Comparison of ENCODE assay signal across 17 mouse cellular contexts in the genomic region with DNA sequence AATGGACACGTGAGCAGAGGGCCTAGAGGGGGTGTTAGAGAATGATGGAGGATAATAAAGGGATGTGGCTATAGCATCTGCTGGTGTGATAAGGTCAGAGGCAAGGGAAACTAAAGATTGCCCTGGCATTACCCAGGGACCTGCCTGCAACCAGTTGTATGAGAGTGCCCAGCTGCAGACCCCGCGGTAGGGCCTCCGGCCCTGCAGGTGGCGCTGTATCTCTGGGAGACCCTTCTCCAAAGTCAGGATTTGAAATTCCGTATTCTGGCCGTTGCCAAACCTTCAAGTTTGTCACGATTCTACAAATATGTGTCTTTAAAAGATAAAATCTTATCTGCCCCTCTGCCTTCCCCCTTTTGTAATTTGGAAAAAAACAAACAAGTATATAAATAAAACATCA. TPM values are rescaled to one million over a fixed set of nuclear protein-coding genes. Genes with fewer than 3 reads are reported as not detected.
DNase-seq lines count a peak whose midpoint lies in the region; ATAC-seq and TF ChIP-seq lines count a peak whose summit lies in the region.
"Had no signal": no experiment of that assay in that cellular context is flagged by ENCODE, and none has a peak within 500 bp of the region (broad histone marks: within the 10 kb centered on the region; RNA-seq: fewer than 3 reads in every experiment).

No protein-coding gene starts in this region.

- no peak for DNase-seq in liver, embryonic 14.5 days (ENCODE audit: low read depth in 3 of 3, low spot score in 3 of 3)
- DNase-seq in liver, result no peak
- peak; percentile 43 for DNase-seq in 416B (ENCODE audit: low read depth)
- DNase-seq in embryonic facial prominence, embryonic 10.5 days (ENCODE audit: low spot score), result peak; percentile 30
- DNase-seq in hindbrain, embryonic 14.5 days (ENCODE audit: low spot score), result no peak
- no peak for DNase-seq in frontal cortex, postnatal 10 days (ENCODE audit: low spot score in 2 of 2)
- DNase-seq: adrenal gland, postnatal 14 days; heart, postnatal 14 days; kidney, adult 9 months; lung, postnatal 4 days; midbrain, embryonic 14.5 days; spleen, adult 18-20 months; thymus, adult 18-20 months had no signal

- ATAC-seq in liver, embryonic 14.5 days (ENCODE audit: insufficient read depth), result no peak
- ATAC-seq in hindbrain, embryonic 14.5 days (ENCODE audit: low FRiP score), result no peak
- ATAC-seq in frontal cortex, adult (ENCODE audit: low TSS enrichment), result no peak
- ATAC-seq: hindbrain, embryonic 16.5 days had no signal

- TF ChIP-seq EP300 in liver, embryonic 14.5 days (IDR thresholded peaks at IDR 0.05; ENCODE audit: low read depth), result no peak
- TF ChIP-seq EP300 in ES-Bruce4 (IDR thresholded peaks at IDR 0.05; ENCODE audit: insufficient read depth, low read depth, low read length), result no peak

- H3K9ac ChIP-seq in liver, embryonic 14.5 days (replicated peaks), result no peak overlapping the region
- H3K9ac ChIP-seq in ES-Bruce4 (ENCODE audit: low read depth, poor library complexity, severe bottlenecking), result no peak overlapping the region
- H3K9ac ChIP-seq in hindbrain, embryonic 14.5 days, result no peak overlapping the region
- H3K9ac ChIP-seq: limb, embryonic 15.5 days had no signal

- H3K9me3 ChIP-seq in liver, embryonic 14.5 days (ENCODE audit: control insufficient read depth, low read length), result no peaks in the 10 kb centered on the region
- no peaks in the 10 kb centered on the region; the same call in 1 of the 2 replicates for H3K9me3 ChIP-seq in ES-Bruce4 (replicated peaks; ENCODE audit: control insufficient read depth, insufficient read depth, low read length, poor library complexity, severe bottlenecking)
- H3K9me3 ChIP-seq in embryonic facial prominence, embryonic 10.5 days, result no peaks in the 10 kb centered on the region
- H3K9me3 ChIP-seq in hindbrain, embryonic 14.5 days (ENCODE audit: control insufficient read depth, low read length), result no peaks in the 10 kb centered on the region
- H3K9me3 ChIP-seq: limb, embryonic 15.5 days had no signal

- no peaks in the 10 kb centered on the region for H3K4me1 ChIP-seq in liver, embryonic 14.5 days (replicated peaks; ENCODE audit: control insufficient read depth in 2 of 2, insufficient read depth in 2 of 2, low read length in 1 of 2)
- no peaks in the 10 kb centered on the region for H3K4me1 ChIP-seq in ES-Bruce4 (ENCODE audit: control insufficient read depth, insufficient read depth, low read length)
- no peaks in the 10 kb centered on the region for H3K4me1 ChIP-seq in embryonic facial prominence, embryonic 10.5 days
- no peaks in the 10 kb centered on the region for H3K4me1 ChIP-seq in hindbrain, embryonic 14.5 days (replicated peaks; ENCODE audit: control insufficient read depth, insufficient read depth, low read length)
- H3K4me1 ChIP-seq: limb, embryonic 15.5 days had no signal

- no peak overlapping the region for H3K4me3 ChIP-seq in liver, embryonic 14.5 days (ENCODE audit: insufficient read depth in 1 of 2, low read depth in 2 of 2, low read length in 2 of 2)
- no peak overlapping the region for H3K4me3 ChIP-seq in ES-Bruce4 (ENCODE audit: low read depth, low read length)
- no peak overlapping the region for H3K4me3 ChIP-seq in embryonic facial prominence, embryonic 10.5 days
- H3K4me3 ChIP-seq in hindbrain, embryonic 14.5 days (replicated peaks; ENCODE audit: low read length), result no peak overlapping the region
- H3K4me3 ChIP-seq: limb, embryonic 15.5 days had no signal

- H3K36me3 ChIP-seq in liver, embryonic 14.5 days (replicated peaks; ENCODE audit: control insufficient read depth, insufficient read depth, low read depth), result no peaks in the 10 kb centered on the region
- H3K36me3 ChIP-seq in ES-Bruce4 (ENCODE audit: control insufficient read depth, insufficient read depth, low read length, poor library complexity, severe bottlenecking), result no peaks in the 10 kb centered on the region
- no peaks in the 10 kb centered on the region for H3K36me3 ChIP-seq in embryonic facial prominence, embryonic 10.5 days (replicated peaks)
- no peaks in the 10 kb centered on the region for H3K36me3 ChIP-seq in hindbrain, embryonic 14.5 days (replicated peaks; ENCODE audit: control insufficient read depth, insufficient read depth)
- H3K36me3 ChIP-seq: limb, embryonic 15.5 days had no signal

- peak; percentile 38; the same call in 1 of the 2 replicates for TF ChIP-seq CTCF in liver, embryonic 14.5 days (IDR thresholded peaks at IDR 0.05; ENCODE audit: low read depth)
- TF ChIP-seq CTCF in ES-Bruce4 (IDR thresholded peaks at IDR 0.05; ENCODE audit: low read depth, low read length), result peak; percentile 52

- H3K27me3 ChIP-seq in liver, embryonic 14.5 days (ENCODE audit: control insufficient read depth, insufficient read depth, low read length), result peaks cover under 1% of the 10 kb centered on the region; the same call in 1 of the 2 replicates
- H3K27me3 ChIP-seq in ES-Bruce4 (ENCODE audit: control insufficient read depth, insufficient read depth, low read length, poor library complexity, severe bottlenecking), result no peaks in the 10 kb centered on the region
- H3K27me3 ChIP-seq in embryonic facial prominence, embryonic 10.5 days (replicated peaks; ENCODE audit: low read depth, poor library complexity, severe bottlenecking), result peaks cover 10% of the 10 kb centered on the region
- H3K27me3 ChIP-seq in hindbrain, embryonic 14.5 days (ENCODE audit: control insufficient read depth, insufficient read depth, low read length), result peaks cover 8% of the 10 kb centered on the region; the same call in 1 of the 2 replicates

- TF ChIP-seq POLR2A in ES-Bruce4 (IDR thresholded peaks at IDR 0.05; ENCODE audit: insufficient read depth, low read length), result no peak

- no peak overlapping the region for H3K4me2 ChIP-seq in liver, embryonic 14.5 days (ENCODE audit: low read depth)
- H3K4me2 ChIP-seq in hindbrain, embryonic 14.5 days (replicated peaks), result no peak overlapping the region
- H3K4me2 ChIP-seq: limb, embryonic 15.5 days had no signal

- H3K27ac ChIP-seq in liver, embryonic 14.5 days, result no peak overlapping the region
- H3K27ac ChIP-seq in ES-Bruce4 (ENCODE audit: insufficient read depth, low read length), result no peak overlapping the region
- no peak overlapping the region for H3K27ac ChIP-seq in embryonic facial prominence, embryonic 10.5 days (replicated peaks)
- H3K27ac ChIP-seq in hindbrain, embryonic 14.5 days, result no peak overlapping the region
- H3K27ac ChIP-seq: limb, embryonic 15.5 days had no signal

- 61% methylated on average over 8 of the region's 8 CpGs for WGBS in liver, embryonic 14.5 days (ENCODE audit: insufficient replicate concordance)
- 81% methylated on average over 8 of the region's 8 CpGs for WGBS in embryonic facial prominence, embryonic 10.5 days
- WGBS in hindbrain, embryonic 14.5 days, result 81% methylated on average over 8 of the region's 8 CpGs

RNA-seq across cellular contexts. Expression of gene Scnn1b, which starts 5.9 kb away (rescaled TPM):
- 0.01 TPM in 1 of 2 replicates, not detected in the other for polyA plus RNA-seq in liver, embryonic 14.5 days (2012; rRNA removed)
- polyA plus RNA-seq in liver, embryonic 14.5 days (2014; fragmentation: Nextera tagmentation; extraction: Ambion mirVana), result not detected in 2 replicates
- not detected in 2 replicates for polyA plus RNA-seq in ES-Bruce4 (2011; ENCODE audit: insufficient read depth, insufficient read length, low read depth, missing spikeins)
- 0.45 and 1.3 TPM in 2 replicates for polyA plus RNA-seq in embryonic facial prominence, embryonic 10.5 days (2016; fragmentation: Nextera tagmentation; extraction: Ambion mirVana)
- 0.08 and 0.26 TPM in 2 replicates for polyA plus RNA-seq in hindbrain, embryonic 14.5 days (2014; fragmentation: Nextera tagmentation; extraction: Ambion mirVana)

Comparison
In these comparisons a context has a peak if more than half of its experiments do, and no peak if none do; other contexts are left out.
1. DNase-seq: peak in 416B (single experiment) and embryonic facial prominence, embryonic 10.5 days (single experiment); none in liver, embryonic 14.5 days (0 of 3), liver (single experiment), hindbrain, embryonic 14.5 days (single experiment) and frontal cortex, postnatal 10 days (0 of 2).